Mouse (Mus musculus) ES-E14 (cell line): Measurements from ENCODE around the gene Lrp3.

ENCODE experiments used
- CHD2 ChIP-seq: IDR thresholded peaks from 2 replicates; pipeline ENCODE4 v1.6.1; 2014; ENCODE audit warnings: mild to moderate bottlenecking, low read depth, low read length, inconsistent platforms
- HCFC1 ChIP-seq: IDR thresholded peaks from 2 replicates; pipeline ENCODE4 v1.6.1; 2012; ENCODE audit warnings: low read length, inconsistent platforms, borderline replicate concordance; ENCODE audit not compliant: insufficient read depth
- MAFK ChIP-seq: IDR thresholded peaks from 2 replicates; pipeline ENCODE4 v1.6.1; 2014; ENCODE audit warnings: mild to moderate bottlenecking, low read depth, low read length, inconsistent platforms; ENCODE audit not compliant: insufficient read depth
- ZC3H11A ChIP-seq: IDR thresholded peaks from 2 replicates; pipeline ENCODE4 v1.6.1; 2012; ENCODE audit warnings: low read depth, mild to moderate bottlenecking, inconsistent platforms, low read length, borderline replicate concordance
- ZNF384 ChIP-seq: IDR thresholded peaks from 2 replicates; pipeline ENCODE4 v1.6.1; 2012; ENCODE audit warnings: low read depth, low read length, inconsistent platforms

- TF ChIP-seq CHD2 = no peak
- TF ChIP-seq ZC3H11A = peak; percentile 47; the same call in 1 of the 2 replicates
- TF ChIP-seq ZNF384 = peak; percentile 59; the same call in 1 of the 2 replicates
- no peak for TF ChIP-seq HCFC1
- TF ChIP-seq MAFK = no peak
These were observed 15.0 kb upstream of the Lrp3 start for GRCm38 (mm10) chr7:35230333-35230732.
